Mouse (Mus musculus) stomach, embryonic 15.5 days (tissue): ENCODE data around the gene Smox. TPM values are rescaled to one million over a fixed set of nuclear protein-coding genes. Genes with fewer than 3 reads are reported as not detected.

Experiments used
- ATAC-seq: fragments of 200-750 bp; cut with Nextera tagmentation; 2 replicates; pipeline ENCODE4 v1.8.0; 2017; ENCODE audit warnings: low read depth, moderate number of reproducible peaks, moderate TSS enrichment; ENCODE audit not compliant: insufficient read depth, low FRiP score
- H3K27ac ChIP-seq: fragments of 300-500 bp; sonication (generic); 2 replicates; pipeline ENCODE4 v1.5.1; 2015; ENCODE audit warnings: mild to moderate bottlenecking, inconsistent platforms
- H3K27me3 ChIP-seq: fragments of 300-500 bp; sonication (generic); replicated peaks from 2 replicates; pipeline ENCODE4 v1.6.1; 2015; ENCODE audit warnings: inconsistent platforms
- H3K36me3 ChIP-seq: fragments of 300-500 bp; sonication (generic); 2 replicates; pipeline ENCODE4 v1.6.1; 2015; ENCODE audit warnings: inconsistent platforms
- H3K4me1 ChIP-seq: fragments of 300-500 bp; sonication (generic); 2 replicates; pipeline ENCODE4 v1.6.1; 2015; ENCODE audit warnings: inconsistent platforms
- H3K4me2 ChIP-seq: fragments of 300-500 bp; sonication (generic); 2 replicates; pipeline ENCODE4 v1.6.1; 2015; ENCODE audit warnings: mild to moderate bottlenecking, inconsistent platforms
- H3K4me3 ChIP-seq: fragments of 300-500 bp; sonication (generic); replicated peaks from 2 replicates; pipeline ENCODE4 v1.5.1; 2015; ENCODE audit warnings: inconsistent platforms
- H3K9ac ChIP-seq: fragments of 300-500 bp; sonication (generic); 2 replicates; pipeline ENCODE4 v1.6.1; 2015; ENCODE audit warnings: inconsistent platforms
- H3K9me3 ChIP-seq: fragments of 300-500 bp; sonication (generic); 2 replicates; pipeline ENCODE4 v1.6.1; 2016; ENCODE audit warnings: inconsistent platforms
- WGBS: fragments of 180-500 bp; shearing (Covaris S2); methylation state at CpG from one replicate; pipeline ENCODE4 v1.1.7; 2015; 5-methylcytosine and 5-hydroxymethylcytosine counted together
- polyA plus RNA-seq: library from polyadenylated mRNA; unstranded; fragments of >200 nt; fragmentation: Nextera tagmentation; extraction: Ambion mirVana; gene quantifications from 2 replicates; pipeline ENCODE4 v1.2.1, GENCODE M21; 2015

The Smox gene
- polyA plus RNA-seq, 1 experiment from 2014 or later: 41.6 TPM

DNA sequence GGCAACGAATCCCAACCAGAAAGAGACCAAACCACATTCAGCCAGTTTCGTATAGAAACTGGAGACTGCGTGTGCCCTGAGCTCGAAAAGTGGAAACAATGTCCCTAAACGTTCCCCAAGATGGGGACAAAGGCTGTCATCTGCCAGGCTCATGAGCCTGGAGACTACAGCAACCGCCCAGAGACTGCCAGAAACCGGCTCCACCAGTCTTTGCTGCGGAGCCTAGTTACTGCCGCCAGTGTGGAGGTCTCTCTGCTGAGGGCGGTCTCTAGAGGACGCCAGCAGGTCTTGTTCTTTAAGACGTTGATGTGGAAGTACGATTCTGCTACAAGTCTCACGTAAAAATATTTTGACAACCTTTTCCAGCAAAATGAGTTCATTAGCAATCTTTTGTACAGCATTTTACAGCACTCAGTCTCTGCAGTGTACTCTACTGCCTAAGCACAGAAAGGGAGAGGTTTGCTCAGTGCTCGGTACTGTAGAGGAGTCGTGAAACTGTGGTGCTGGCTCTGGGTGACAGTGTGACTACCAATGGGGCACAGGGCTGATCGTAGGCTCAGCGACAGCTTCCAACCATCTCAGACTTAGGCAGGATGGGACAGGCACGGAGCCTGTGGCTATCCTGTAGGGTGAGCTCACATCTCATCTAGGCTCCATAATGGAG, 55.6 kb downstream of the Smox start:
- Histone ChIP-seq H3K27me3 (peaks cover 30% of the 10 kb centered on the region), H3K36me3 (no peaks in the 10 kb centered on the region), H3K4me1 (peaks cover 13% of the 10 kb centered on the region), H3K9ac (no peak overlapping the region), H3K4me3 (peak overlapping the region; percentile 45; the same call in 1 of the 2 replicates), H3K27ac (no peak overlapping the region), H3K9me3 (no peaks in the 10 kb centered on the region), H3K4me2 (peak overlapping the region; percentile 95)
- ATAC-seq: no peak
- WGBS: 11% methylated on average over 19 of the region's 19 CpGs

DNA sequence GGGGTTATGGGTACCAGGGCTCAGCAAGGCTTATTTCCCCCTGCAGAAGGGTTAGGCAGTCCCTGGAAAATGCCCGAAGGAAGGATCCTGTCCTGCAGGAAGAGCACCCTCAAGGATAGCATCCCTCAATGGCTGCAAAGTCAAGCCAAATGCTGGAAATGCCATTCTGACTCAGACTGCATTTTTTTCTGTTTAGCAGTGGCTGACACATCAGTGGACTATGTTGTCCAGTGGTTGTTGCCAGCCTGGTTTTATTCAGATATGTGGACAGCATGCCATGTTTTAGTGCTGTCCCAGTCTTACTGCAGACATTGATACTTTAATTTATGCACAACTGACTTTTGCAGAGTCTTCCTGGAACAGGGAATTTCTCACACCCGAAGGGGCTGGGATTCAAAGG, 57.0 kb downstream of the Smox start:
- Histone ChIP-seq H3K4me3 (no peak overlapping the region), H3K36me3 (no peaks in the 10 kb centered on the region), H3K27me3 (peaks cover 39% of the 10 kb centered on the region), H3K4me1 (peaks cover 13% of the 10 kb centered on the region), H3K4me2 (no peak overlapping the region), H3K9me3 (no peaks in the 10 kb centered on the region), H3K27ac (no peak overlapping the region), H3K9ac (no peak overlapping the region)
- WGBS: 75% methylated on average over 2 of the region's 2 CpGs
- no peak for ATAC-seq

DNA sequence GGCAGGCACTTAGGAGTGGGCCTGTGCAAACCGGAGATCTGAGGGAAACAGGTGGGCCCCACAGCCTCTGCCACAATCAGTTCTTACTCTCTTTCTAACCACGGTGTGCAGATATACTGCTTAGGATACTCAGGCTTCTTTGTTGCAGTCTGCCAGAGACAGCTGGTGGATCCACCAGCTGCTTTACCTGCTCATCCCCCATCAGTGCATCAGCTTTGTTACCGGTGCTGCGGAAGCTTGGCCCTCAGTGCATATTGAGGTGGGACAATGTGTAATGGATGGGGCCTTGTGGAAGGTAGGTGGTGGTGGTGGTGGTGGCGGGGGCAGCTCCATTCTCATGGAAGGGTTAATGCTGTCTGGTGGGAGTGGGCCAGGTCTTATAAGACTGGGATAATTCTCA, 57.8 kb downstream of the Smox start:
- H3K4me2 ChIP-seq: no peak overlapping the region
- peaks cover 39% of the 10 kb centered on the region for H3K27me3 ChIP-seq
- no peak overlapping the region for H3K27ac ChIP-seq
- H3K4me3 ChIP-seq: no peak overlapping the region
- no peak overlapping the region for H3K9ac ChIP-seq
- H3K9me3 ChIP-seq: no peaks in the 10 kb centered on the region
- 81% methylated on average over 5 of the region's 5 CpGs for WGBS
- peaks cover 13% of the 10 kb centered on the region for H3K4me1 ChIP-seq
- H3K36me3 ChIP-seq: no peaks in the 10 kb centered on the region
- no peak for ATAC-seq

DNA sequence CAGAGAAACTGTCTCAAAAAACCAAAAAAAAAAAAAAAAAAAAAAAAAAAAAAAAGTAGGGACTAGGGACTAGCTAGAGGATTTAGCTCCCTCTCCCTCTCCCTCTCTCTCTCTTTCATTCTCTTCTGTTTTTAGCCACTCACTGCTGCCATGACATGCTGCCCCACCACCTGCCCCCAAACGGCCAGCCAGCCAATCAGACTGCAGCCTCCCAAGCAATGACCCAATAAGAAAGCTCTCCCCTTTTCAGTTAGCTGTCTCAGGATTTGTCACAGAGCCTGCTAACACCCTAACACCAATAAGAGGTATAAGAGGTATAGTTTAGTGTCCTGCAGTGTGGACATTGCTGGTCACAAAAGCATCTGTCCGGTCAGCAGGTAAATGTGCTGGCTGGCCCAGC, 59.2 kb downstream of the Smox start:
- 68% methylated on average over 2 of the region's 2 CpGs for WGBS
- peaks cover 38% of the 10 kb centered on the region for H3K27me3 ChIP-seq

DNA sequence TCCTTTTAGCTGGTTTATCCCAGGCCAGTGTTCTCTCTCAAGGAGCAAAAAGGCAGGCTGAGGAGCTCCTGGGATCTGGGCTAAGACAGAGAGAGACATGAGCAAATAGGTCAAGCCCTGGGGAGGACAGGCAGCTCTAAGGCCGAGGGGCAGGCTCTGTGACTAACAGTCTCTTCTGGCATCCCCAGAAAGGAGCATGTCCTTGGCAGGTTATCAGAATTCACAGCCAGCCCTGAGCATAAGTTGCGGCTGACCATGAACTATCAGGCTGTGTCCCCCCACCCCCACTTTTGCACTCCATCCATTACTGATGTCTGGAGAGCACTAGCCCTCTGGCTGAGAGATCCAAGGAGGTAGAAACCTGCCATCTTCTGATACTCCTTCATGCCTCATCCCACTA, 59.6 kb downstream of the Smox start:
- no peak overlapping the region for H3K4me3 ChIP-seq
- no peaks in the 10 kb centered on the region for H3K9me3 ChIP-seq
- H3K4me1 ChIP-seq: peaks cover 8% of the 10 kb centered on the region
- H3K36me3 ChIP-seq: no peaks in the 10 kb centered on the region
- H3K4me2 ChIP-seq: no peak overlapping the region
- no peak overlapping the region for H3K9ac ChIP-seq
- ATAC-seq: no peak
- H3K27me3 ChIP-seq: peaks cover 35% of the 10 kb centered on the region
- 64% methylated on average over 2 of the region's 2 CpGs for WGBS
- H3K27ac ChIP-seq: no peak overlapping the region

More for the DNA sequence above, 59.2 kb downstream of the Smox start:
- no peaks in the 10 kb centered on the region for H3K36me3 ChIP-seq
- H3K27ac ChIP-seq: no peak overlapping the region
- no peak overlapping the region for H3K4me2 ChIP-seq
- H3K4me1 ChIP-seq: peaks cover 13% of the 10 kb centered on the region
- no peak for ATAC-seq
- H3K9ac ChIP-seq: no peak overlapping the region
- H3K9me3 ChIP-seq: no peaks in the 10 kb centered on the region
- no peak overlapping the region for H3K4me3 ChIP-seq

DNA sequence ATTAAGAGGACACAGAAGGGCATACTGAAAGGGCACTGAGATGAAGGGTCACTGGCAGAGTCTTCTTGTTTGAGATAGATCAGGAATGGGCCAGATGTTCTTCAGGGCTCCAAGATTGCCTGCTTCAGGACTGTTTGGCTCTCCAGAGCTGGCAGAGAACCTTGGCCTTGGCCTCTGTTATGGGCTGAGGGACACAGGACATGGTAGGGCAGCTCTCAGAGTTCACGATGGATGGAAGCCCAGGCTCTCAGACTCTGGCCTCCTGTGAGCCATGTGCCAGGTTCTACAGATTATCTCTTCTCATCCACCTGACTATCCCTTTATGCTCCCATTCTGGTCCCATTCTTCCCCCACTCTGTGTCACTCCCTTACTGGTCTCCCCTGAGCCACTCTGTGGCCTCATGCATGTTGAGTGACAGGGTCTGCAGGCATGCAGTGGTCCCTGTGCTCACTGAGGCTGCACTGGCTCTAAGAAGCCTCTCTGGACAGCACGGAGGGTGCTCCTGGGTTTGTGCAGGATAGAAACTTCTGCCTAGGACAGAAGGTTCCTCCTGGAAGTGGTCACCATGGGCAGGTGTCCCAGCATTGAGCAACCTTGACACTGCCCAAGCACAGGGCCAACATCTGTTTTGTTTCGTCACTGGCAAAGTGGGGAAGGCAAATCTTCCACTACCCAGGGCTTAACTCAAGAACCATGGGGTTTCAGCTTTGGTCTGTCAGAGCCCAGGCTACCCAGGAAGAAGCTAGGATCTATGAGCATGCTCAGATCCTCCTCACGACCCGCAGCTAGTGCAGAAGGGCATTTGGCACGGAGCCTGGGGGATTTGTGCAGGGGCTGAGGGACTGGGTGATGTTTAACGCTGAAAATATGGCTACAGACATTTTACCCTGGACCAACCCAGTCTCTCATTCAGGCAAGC, 60.7 kb downstream of the Smox start:
- H3K4me3 ChIP-seq: no peak overlapping the region
- 53% methylated on average over 7 of the region's 7 CpGs for WGBS
- no peaks in the 10 kb centered on the region for H3K9me3 ChIP-seq
- no peak for ATAC-seq
- peaks cover 24% of the 10 kb centered on the region for H3K27me3 ChIP-seq
- no peaks in the 10 kb centered on the region for H3K4me1 ChIP-seq
- H3K4me2 ChIP-seq: no peak overlapping the region
- H3K9ac ChIP-seq: no peak overlapping the region
- no peak overlapping the region for H3K27ac ChIP-seq
- H3K36me3 ChIP-seq: no peaks in the 10 kb centered on the region

DNA sequence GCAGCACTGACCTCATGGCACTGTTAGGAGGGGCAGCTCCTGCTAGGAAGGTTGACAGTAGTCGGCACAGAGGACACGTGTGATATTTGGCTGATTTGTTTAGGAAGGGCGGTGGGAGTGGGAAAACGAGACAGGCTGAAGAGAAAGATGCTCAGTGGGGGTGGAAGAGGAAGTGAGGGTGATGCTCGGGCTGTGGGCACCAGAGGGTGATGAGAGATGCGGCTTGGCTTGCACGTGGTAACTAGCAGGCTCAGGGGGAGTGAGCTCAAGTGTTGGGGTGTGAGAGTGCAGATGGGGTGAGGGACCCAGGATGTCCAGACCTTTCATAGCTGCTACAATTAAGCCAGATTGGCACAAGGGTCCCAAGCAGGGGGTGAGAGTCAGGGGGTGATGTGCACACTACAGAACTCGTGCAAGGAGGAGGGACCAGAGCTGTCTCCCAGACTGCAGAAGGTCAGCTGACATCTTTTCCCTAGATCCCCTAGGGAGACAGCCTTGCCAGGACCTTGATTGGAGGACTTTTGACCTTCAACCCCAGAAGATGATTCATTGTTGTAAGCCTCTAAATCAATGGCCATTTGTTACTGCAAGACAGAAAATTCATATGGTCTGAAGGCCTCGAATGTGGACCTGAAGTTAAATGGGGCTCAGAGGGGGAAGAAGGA, 61.6 kb downstream of the Smox start:
- peaks cover 24% of the 10 kb centered on the region for H3K27me3 ChIP-seq

DNA sequence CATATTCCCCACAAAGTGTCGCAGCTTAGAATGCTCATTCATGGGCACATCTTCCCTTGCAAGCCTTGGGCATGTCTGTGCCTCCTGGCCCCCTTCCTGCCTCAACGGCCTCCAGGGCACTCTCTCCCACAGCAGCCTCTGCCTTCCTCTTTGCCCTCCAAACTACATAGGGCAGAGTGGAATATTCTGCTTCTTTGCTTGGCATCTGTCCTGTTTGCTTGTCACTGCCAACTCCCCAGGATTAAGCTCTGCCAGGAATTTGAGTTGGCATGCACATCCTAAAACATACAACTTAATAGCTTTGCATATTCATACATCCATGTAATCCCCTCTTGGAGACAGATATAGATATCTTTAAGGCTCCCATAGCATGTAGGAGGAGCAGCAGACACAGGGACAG, 66.6 kb downstream of the Smox start:
- Histone ChIP-seq H3K27me3 (peaks cover 65% of the 10 kb centered on the region), H3K9ac (no peak overlapping the region), H3K27ac (no peak overlapping the region), H3K4me3 (no peak overlapping the region), H3K9me3 (no peaks in the 10 kb centered on the region), H3K4me1 (peaks cover 8% of the 10 kb centered on the region), H3K36me3 (no peaks in the 10 kb centered on the region), H3K4me2 (no peak overlapping the region)
- WGBS: 78% methylated on average over 2 of the region's 2 CpGs
- no peak for ATAC-seq

More for the DNA sequence above, 61.6 kb downstream of the Smox start:
- H3K36me3 ChIP-seq: no peaks in the 10 kb centered on the region
- H3K4me2 ChIP-seq: no peak overlapping the region
- no peak for ATAC-seq
- H3K9me3 ChIP-seq: no peaks in the 10 kb centered on the region
- H3K27ac ChIP-seq: no peak overlapping the region
- WGBS: 17% methylated on average over 9 of the region's 9 CpGs
- no peak overlapping the region for H3K4me3 ChIP-seq
- H3K9ac ChIP-seq: no peak overlapping the region
- no peaks in the 10 kb centered on the region for H3K4me1 ChIP-seq

DNA sequence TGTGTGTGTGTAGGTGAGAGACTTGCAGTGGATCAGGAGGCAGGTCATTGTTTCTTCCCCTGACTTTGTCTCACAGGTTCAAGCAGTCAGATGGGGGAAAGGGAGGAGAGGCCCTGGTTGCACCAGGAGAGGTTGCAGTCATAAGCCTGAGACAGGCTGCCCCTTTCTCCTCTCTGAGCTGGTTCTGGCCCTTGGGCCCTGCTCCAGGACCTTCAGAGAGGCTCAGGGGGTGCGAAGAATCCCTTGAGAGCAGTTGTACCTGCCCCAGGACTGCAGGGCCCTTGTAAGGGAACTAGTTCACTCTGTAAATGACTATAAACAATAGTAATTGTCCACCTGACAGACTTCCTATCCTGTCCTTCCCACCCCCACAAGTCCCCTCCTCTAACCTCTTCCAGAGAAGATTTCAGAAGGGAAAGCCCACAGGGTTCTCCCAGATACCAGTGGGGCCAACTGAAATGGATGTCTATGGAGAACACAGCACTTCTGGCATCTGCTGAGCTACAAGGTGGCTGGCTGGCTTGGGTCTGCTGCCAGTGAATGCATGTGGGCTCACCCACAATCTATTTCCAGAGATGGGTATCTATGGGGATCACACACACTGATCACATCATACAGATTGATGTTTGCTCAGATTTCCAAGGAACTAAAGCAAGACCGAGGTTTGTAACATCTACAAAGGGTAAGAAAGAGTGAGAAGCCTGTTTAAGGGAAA, 69.1 kb downstream of the Smox start:
- peaks cover 70% of the 10 kb centered on the region for H3K27me3 ChIP-seq
- WGBS: 48% methylated on average over 2 of the region's 2 CpGs
- H3K4me2 ChIP-seq: no peak overlapping the region
- no peak overlapping the region for H3K9ac ChIP-seq
- no peak overlapping the region for H3K27ac ChIP-seq
- no peaks in the 10 kb centered on the region for H3K9me3 ChIP-seq
- no peaks in the 10 kb centered on the region for H3K36me3 ChIP-seq
- H3K4me1 ChIP-seq: peaks cover 10% of the 10 kb centered on the region
- no peak for ATAC-seq
- H3K4me3 ChIP-seq: peak overlapping the region; percentile 53; the same call in 1 of the 2 replicates

DNA sequence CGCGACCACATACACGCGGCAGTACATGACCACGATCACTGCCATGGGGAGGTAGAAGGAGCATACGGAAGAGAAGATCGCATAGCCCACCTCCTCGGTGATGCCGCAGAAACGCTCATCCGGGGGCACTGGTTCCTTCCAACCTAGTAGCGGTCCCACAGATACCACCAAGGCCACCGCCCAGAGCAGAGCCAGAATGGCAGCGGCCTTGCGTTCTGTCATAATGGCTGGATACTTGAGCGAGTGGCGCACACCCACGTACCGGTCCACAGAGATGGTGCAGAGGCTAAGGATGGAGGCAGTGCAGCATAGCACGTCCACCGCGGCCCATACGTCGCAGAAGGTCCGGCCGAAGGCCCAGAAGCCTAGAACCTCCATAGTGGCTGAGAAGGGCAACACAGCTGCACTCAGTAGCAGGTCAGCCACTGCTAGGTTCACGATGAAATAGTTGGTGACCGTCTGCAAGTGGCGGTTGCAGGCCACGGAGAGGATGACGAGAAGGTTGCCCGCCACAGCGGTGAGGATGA, 70.1 kb downstream of the Smox start:
- H3K4me2 ChIP-seq: peak overlapping the region; percentile 87
- H3K9me3 ChIP-seq: no peaks in the 10 kb centered on the region
- no peaks in the 10 kb centered on the region for H3K36me3 ChIP-seq
- no peak overlapping the region for H3K27ac ChIP-seq
- ATAC-seq: no peak
- 5% methylated on average over 33 of the region's 33 CpGs for WGBS
- H3K4me1 ChIP-seq: peaks cover 10% of the 10 kb centered on the region
- H3K9ac ChIP-seq: no peak overlapping the region
- peak overlapping the region; percentile 53 for H3K4me3 ChIP-seq
- H3K27me3 ChIP-seq: peaks cover 77% of the 10 kb centered on the region

DNA sequence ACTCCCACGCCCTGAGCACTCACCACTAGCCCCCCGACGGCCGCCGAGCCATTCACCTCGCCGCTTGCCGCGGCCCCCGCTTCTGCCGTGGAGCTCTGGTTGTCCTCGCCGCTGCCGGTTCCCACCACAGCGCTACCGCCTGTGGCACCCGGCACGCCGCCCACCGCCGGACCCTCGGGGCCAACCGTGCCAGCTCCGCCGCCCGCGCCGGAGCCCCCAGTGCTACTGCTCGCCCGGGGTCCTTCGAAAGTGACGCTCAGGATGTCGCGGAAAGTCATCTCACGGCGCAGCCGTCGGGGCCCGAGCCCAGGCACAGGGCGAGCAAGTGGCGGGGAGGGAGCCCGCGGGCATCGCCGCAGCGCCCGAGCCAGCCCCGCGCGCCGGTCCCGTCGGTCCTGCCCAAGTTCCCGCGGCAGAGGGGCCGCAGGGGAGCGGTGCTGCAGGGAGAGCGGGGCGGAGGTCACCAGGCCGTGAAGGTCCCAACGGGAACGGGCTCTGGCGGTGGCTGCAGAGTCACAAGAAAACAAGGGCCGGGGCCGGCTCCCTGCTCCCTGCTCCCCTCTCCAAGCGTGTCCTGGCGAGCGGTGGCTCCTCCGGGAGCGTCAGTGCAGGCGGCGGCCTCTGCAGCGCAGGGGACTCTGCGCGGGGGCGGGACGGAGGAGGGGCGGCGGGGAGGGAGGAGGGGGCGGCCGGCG, 70.7 kb downstream of the Smox start, which contains the start of gene Adra1d:
Gene Adra1d, minus strand, starts transcription at position 393 of the 695 bp plus-strand sequence.
- no peak within 1 kb of the TSS for H3K27ac ChIP-seq
- H3K36me3 ChIP-seq: no peaks in the 10 kb centered on the region
- H3K4me1 ChIP-seq: peaks cover 10% of the 10 kb centered on the region
- peak within 1 kb of the TSS; percentile 87 for H3K4me2 ChIP-seq
- H3K9me3 ChIP-seq: no peaks in the 10 kb centered on the region
- peak within 1 kb of the TSS; percentile 53 for H3K4me3 ChIP-seq
- ATAC-seq: peak; percentile 41; the same call in 1 of the 2 replicates
- peak within 1 kb of the TSS; percentile 26; the same call in 1 of the 2 replicates for H3K9ac ChIP-seq
- peaks cover 77% of the 10 kb centered on the region for H3K27me3 ChIP-seq
- 2% methylated on average over 60 of the region's 82 CpGs for WGBS
